Mouse (Mus musculus) forebrain, embryonic 15.5 days (tissue): ENCODE results near the gene Cox7a1. TPM values are rescaled to one million over a fixed set of nuclear protein-coding genes. Genes with fewer than 3 reads are reported as not detected.
A peak's percentile ranks its signal among the peaks of the same experiment; 100 is the strongest.

Source experiments
- ATAC-seq: fragments of 200-750 bp; cut with Nextera tagmentation; replicated peaks from 2 replicates; pipeline ENCODE4 v1.8.0; 2017; ENCODE audit warnings: mild to moderate bottlenecking, moderate TSS enrichment, moderate library complexity
- H3K27ac ChIP-seq: fragments of 300-500 bp; sonication (generic); replicated peaks from 2 replicates; pipeline ENCODE4 v1.5.1; 2015; ENCODE audit warnings: mild to moderate bottlenecking, inconsistent platforms
- H3K27me3 ChIP-seq: fragments of 300-500 bp; sonication (generic); 2 replicates; pipeline ENCODE4 v1.6.1; 2015; ENCODE audit warnings: inconsistent platforms
- H3K36me3 ChIP-seq: fragments of 300-500 bp; sonication (generic); 2 replicates; pipeline ENCODE4 v1.6.1; 2015; ENCODE audit warnings: mild to moderate bottlenecking, inconsistent platforms
- H3K4me1 ChIP-seq: fragments of 300-500 bp; sonication (generic); 2 replicates; pipeline ENCODE4 v1.6.1; 2015; ENCODE audit warnings: inconsistent platforms
- H3K4me2 ChIP-seq: fragments of 300-500 bp; sonication (generic); replicated peaks from 2 replicates; pipeline ENCODE4 v1.6.1; 2015; ENCODE audit warnings: mild to moderate bottlenecking, inconsistent platforms
- H3K4me3 ChIP-seq: fragments of 300-500 bp; sonication (generic); 2 replicates; pipeline ENCODE4 v1.5.1; 2015; ENCODE audit warnings: mild to moderate bottlenecking, inconsistent platforms
- H3K9ac ChIP-seq: fragments of 300-500 bp; sonication (generic); replicated peaks from 2 replicates; pipeline ENCODE4 v1.6.1; 2015; ENCODE audit warnings: mild to moderate bottlenecking, inconsistent platforms
- H3K9me3 ChIP-seq: fragments of 300-500 bp; sonication (generic); 2 replicates; pipeline ENCODE4 v1.6.1; 2016; ENCODE audit warnings: inconsistent platforms
- WGBS: fragments of 180-500 bp; shearing (Covaris S2); methylation state at CpG from one replicate; pipeline ENCODE4 v1.1.7; 2015; ENCODE audit warnings: mixed read lengths; 5-methylcytosine and 5-hydroxymethylcytosine counted together
- polyA plus RNA-seq: library from polyadenylated mRNA; unstranded; fragments of >200 nt; fragmentation: Nextera tagmentation; extraction: Ambion mirVana; gene quantifications from 2 replicates; pipeline ENCODE4 v1.2.1, GENCODE M21; 2015

Gene Cox7a1
- polyA plus RNA-seq, 1 experiment from 2014 or later, result 3.3 TPM

- H3K27me3 ChIP-seq, result no peaks in the 10 kb centered on the region
- H3K4me3 ChIP-seq, result peak within 1 kb of the TSS; percentile 76
- H3K27ac ChIP-seq, result peak within 1 kb of the TSS; percentile 96
- peak within 1 kb of the TSS; percentile 62 for H3K9ac ChIP-seq
- under 1% methylated on average over 67 of the region's 67 CpGs for WGBS
- H3K4me1 ChIP-seq, result peaks cover 23% of the 10 kb centered on the region
- no peaks in the 10 kb centered on the region for H3K9me3 ChIP-seq
- peak; percentile 95 for ATAC-seq
- H3K4me2 ChIP-seq, result peak within 1 kb of the TSS; percentile 71
- H3K36me3 ChIP-seq, result peaks cover 8% of the 10 kb centered on the region; the same call in 1 of the 2 replicates
Observed at GRCm38 (mm10) chr7:30231669-30232454, 47.9 kb downstream of the Cox7a1 start, which contains the start of the genes Polr2i and Tbcb. Gene Polr2i (plus strand): TSS chr7:30231948. Gene Tbcb (minus strand): TSS chr7:30232272.

DNA sequence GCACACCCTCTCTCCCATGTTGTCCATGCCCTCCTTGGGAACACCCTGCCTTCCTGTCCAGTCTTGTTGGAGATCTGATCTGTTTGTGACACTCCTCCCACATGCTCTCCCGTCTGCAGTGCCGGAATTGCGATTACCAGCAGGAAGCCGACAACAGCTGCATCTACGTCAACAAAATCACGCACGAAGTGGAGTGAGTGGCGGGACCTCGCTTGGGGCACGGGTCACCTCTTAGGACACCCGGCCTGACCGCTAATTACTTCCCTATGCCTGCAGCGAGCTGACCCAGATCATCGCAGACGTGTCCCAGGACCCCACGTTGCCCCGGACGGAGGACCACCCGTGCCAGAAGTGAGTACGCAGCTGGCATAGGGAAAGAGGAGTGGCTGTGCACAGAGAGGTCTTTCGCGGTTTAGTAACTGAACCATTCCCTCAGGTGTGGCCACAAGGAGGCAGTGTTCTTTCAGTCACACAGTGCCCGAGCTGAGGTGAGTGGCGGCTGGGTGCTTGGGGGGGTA is 48.7 kb downstream of the Cox7a1 start:
- Histone ChIP-seq H3K9me3 (no peaks in the 10 kb centered on the region), H3K36me3 (0 out of 2 replicates have a peak, but pooled peaks cover 4% of the 10 kb centered on the region), H3K27me3 (no peaks in the 10 kb centered on the region), H3K27ac (peak overlapping the region; percentile 96), H3K9ac (peak overlapping the region; percentile 62), H3K4me3 (peak overlapping the region; percentile 76), H3K4me2 (peak overlapping the region; percentile 71), H3K4me1 (peaks cover 23% of the 10 kb centered on the region)
- peak; percentile 20; the same call in 1 of the 2 replicates for ATAC-seq
- 6% methylated on average over 24 of the region's 24 CpGs for WGBS

- Histone ChIP-seq H3K27ac (no peak overlapping the region), H3K4me2 (no peak overlapping the region), H3K4me3 (peak overlapping the region; percentile 76; the same call in 1 of the 2 replicates), H3K36me3 (no peaks in the 10 kb centered on the region), H3K9me3 (no peaks in the 10 kb centered on the region), H3K4me1 (peaks cover 23% of the 10 kb centered on the region), H3K9ac (no peak overlapping the region), H3K27me3 (no peaks in the 10 kb centered on the region)
- ATAC-seq, result no peak
- 88% methylated on average over 20 of the region's 20 CpGs for WGBS
Observed at GRCm38 (mm10) chr7:30233387-30233786, 49.4 kb downstream of the Cox7a1 start.

DNA sequence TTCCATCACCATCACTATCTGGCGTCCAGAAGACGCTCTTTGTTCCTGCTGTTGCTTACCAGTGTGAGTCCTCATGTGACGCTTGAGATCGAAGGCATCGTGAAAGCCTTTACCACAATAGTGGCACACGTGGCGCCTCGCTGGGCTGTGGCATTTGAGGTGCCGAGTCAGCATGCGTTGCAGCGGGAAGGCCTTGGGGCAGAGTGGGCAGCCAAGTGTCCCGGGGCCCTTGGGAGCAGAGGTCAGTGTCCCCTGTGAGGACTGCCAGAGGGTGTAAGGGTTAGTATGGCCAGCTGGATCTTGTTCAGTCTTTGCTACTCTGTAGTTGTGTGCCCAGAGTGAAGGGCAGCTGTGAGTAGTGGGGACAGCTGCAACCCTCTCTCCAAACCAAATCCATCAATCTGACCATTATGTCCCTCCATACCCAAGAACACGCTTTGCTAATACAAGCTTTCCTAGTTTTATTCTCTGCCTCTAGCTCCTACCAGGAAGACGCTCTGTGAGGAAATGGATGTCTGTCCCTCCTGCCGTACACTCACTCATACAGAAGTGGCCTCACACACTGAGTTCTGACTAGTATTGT is 50.4 kb downstream of the Cox7a1 start:
- Histone ChIP-seq H3K9ac (no peak overlapping the region), H3K27ac (no peak overlapping the region)
- 92% methylated on average over 15 of the region's 15 CpGs for WGBS

GRCm38 (mm10) chr7:30235091-30235490 is 51.1 kb downstream of the Cox7a1 start:
- Histone ChIP-seq H3K27me3 (no peaks in the 10 kb centered on the region), H3K4me1 (peaks cover 23% of the 10 kb centered on the region), H3K9ac (no peak overlapping the region), H3K4me3 (no peak overlapping the region), H3K27ac (no peak overlapping the region), H3K9me3 (no peaks in the 10 kb centered on the region), H3K36me3 (no peaks in the 10 kb centered on the region), H3K4me2 (no peak overlapping the region)
- ATAC-seq, result no peak
- 93% methylated on average over 8 of the region's 8 CpGs for WGBS

More for the DNA sequence above, 50.4 kb downstream of the Cox7a1 start:
- H3K36me3 ChIP-seq, result no peaks in the 10 kb centered on the region
- H3K9me3 ChIP-seq, result no peaks in the 10 kb centered on the region
- no peaks in the 10 kb centered on the region for H3K27me3 ChIP-seq
- H3K4me1 ChIP-seq, result peaks cover 23% of the 10 kb centered on the region
- H3K4me3 ChIP-seq, result no peak overlapping the region
- no peak overlapping the region for H3K4me2 ChIP-seq
- no peak for ATAC-seq

DNA sequence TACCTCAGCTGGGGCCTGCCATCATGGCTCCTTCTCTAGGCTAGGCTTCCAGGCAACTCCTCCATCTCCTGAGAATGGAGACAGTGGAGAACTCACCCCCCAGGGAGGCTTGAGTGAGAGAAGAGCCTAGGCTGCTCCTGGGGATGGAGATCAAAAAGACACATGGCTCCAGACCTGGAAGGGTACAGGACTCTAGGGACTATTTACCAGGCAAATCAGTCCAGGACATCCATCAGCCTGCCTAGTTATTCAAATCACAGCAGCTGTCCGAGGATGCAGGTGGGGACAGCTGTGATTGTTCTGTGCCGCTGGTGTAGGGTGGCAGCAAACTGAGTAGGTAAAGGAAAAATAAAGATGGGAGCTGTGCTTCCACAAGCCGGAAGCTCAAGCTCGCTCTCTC is 51.7 kb downstream of the Cox7a1 start, which contains the start of gene Ovol3:
Ovol3 (minus strand) TSS at position 101 of the 400 bp plus-strand sequence.
- H3K27ac ChIP-seq, result no peak within 1 kb of the TSS
- H3K9ac ChIP-seq, result no peak within 1 kb of the TSS
- H3K4me2 ChIP-seq, result no peak within 1 kb of the TSS
- H3K4me1 ChIP-seq, result peaks cover 20% of the 10 kb centered on the region
- H3K9me3 ChIP-seq, result no peaks in the 10 kb centered on the region
- ATAC-seq, result no peak
- H3K27me3 ChIP-seq, result no peaks in the 10 kb centered on the region
- H3K36me3 ChIP-seq, result no peaks in the 10 kb centered on the region
- 90% methylated on average over 4 of the region's 4 CpGs for WGBS
- no peak within 1 kb of the TSS for H3K4me3 ChIP-seq

Other genes with a start within 250 kb of the Cox7a1 start
- 19.7 and 25.1 TPM in 2 replicates for gene Zfp74, start 230.1 kb upstream of the Cox7a1 start, polyA plus RNA-seq
- gene Zfp568, start 200.2 kb upstream of the Cox7a1 start, polyA plus RNA-seq, result 5.0 and 5.5 TPM in 2 replicates
- 12.1 and 14.3 TPM in 2 replicates for gene Zfp14, start 132.8 kb upstream of the Cox7a1 start, polyA plus RNA-seq
- 14.3 and 14.7 TPM in 2 replicates for gene Zfp82, start 111.2 kb upstream of the Cox7a1 start, polyA plus RNA-seq
- gene Gm26920, start 93.7 kb upstream of the Cox7a1 start, polyA plus RNA-seq, result 2.3 and 2.4 TPM in 2 replicates
- 21.0 and 22.5 TPM in 2 replicates for gene Zfp566, start 93.6 kb upstream of the Cox7a1 start, polyA plus RNA-seq
- 112 and 122 TPM in 2 replicates for gene Zfp260, start 89.4 kb upstream of the Cox7a1 start, polyA plus RNA-seq
- 24.9 and 25.5 TPM in 2 replicates for gene Zfp382, start 62.2 kb upstream of the Cox7a1 start, polyA plus RNA-seq
- gene Zfp146, start 14.4 kb upstream of the Cox7a1 start, polyA plus RNA-seq, result 16.1 and 18.4 TPM in 2 replicates
- gene Capns1, start 14.7 kb downstream of the Cox7a1 start, polyA plus RNA-seq, result 62.5 and 67.8 TPM in 2 replicates
- gene Polr2i, start 47.8 kb downstream of the Cox7a1 start, polyA plus RNA-seq, result 173 and 193 TPM in 2 replicates
- 352 and 364 TPM in 2 replicates for gene Tbcb, start 48.1 kb downstream of the Cox7a1 start, polyA plus RNA-seq
- gene Ovol3, start 51.6 kb downstream of the Cox7a1 start, polyA plus RNA-seq, result not detected in 2 replicates
- gene Thap8, start 96.0 kb downstream of the Cox7a1 start, polyA plus RNA-seq, result 0.66 and 1.1 TPM in 2 replicates
- gene Wdr62, start 96.3 kb downstream of the Cox7a1 start, polyA plus RNA-seq, result 7.3 and 8.8 TPM in 2 replicates
- gene Clip3, start 107.6 kb downstream of the Cox7a1 start, polyA plus RNA-seq, result 117 and 120 TPM in 2 replicates
- gene Alkbh6, start 124.6 kb downstream of the Cox7a1 start, polyA plus RNA-seq, result 99.6 and 102 TPM in 2 replicates
- gene Syne4, start 130.7 kb downstream of the Cox7a1 start, polyA plus RNA-seq, result 7.3 and 9.0 TPM in 2 replicates
- not detected in 2 replicates for gene E130208F15Rik, start 137.6 kb downstream of the Cox7a1 start, polyA plus RNA-seq
- gene Sdhaf1, start 139.8 kb downstream of the Cox7a1 start, polyA plus RNA-seq, result 22.1 and 22.5 TPM in 2 replicates
- gene Lrfn3, start 178.6 kb downstream of the Cox7a1 start, polyA plus RNA-seq, result 11.2 and 12.3 TPM in 2 replicates
- gene Tyrobp, start 229.6 kb downstream of the Cox7a1 start, polyA plus RNA-seq, result 22.5 and 24.3 TPM in 2 replicates
- not detected in 2 replicates for gene Hcst, start 235.7 kb downstream of the Cox7a1 start, polyA plus RNA-seq
- 1.9 TPM in 2 replicates for gene Nfkbid, start 237.6 kb downstream of the Cox7a1 start, polyA plus RNA-seq